Mouse (Mus musculus): ENCODE results near the gene Gsg1l.

GRCm38 (mm10) chr7:126019966-126020365 is 62.2 kb downstream of the Gsg1l start:
- no peak for TF ChIP-seq POLR2A (IDR thresholded peaks at IDR 0.05; ENCODE audit: low read depth, low read length)
- TF ChIP-seq CTCF (IDR thresholded peaks at IDR 0.05; ENCODE audit: extremely low read depth, insufficient read depth, insufficient read length, insufficient replicate concordance), result no peak
